Mouse (Mus musculus) stomach, embryonic 14.5 days (tissue): ENCODE results near the gene E2f6. TPM values are rescaled to one million over a fixed set of nuclear protein-coding genes. Genes with fewer than 3 reads are reported as not detected.

Source experiments
- ATAC-seq: fragments of 200-750 bp; cut with Nextera tagmentation; 2 replicates; pipeline ENCODE4 v1.8.0; 2017; ENCODE audit warnings: low read depth, moderate TSS enrichment; ENCODE audit not compliant: insufficient number of reproducible peaks, insufficient read depth, low FRiP score
- H3K27ac ChIP-seq: fragments of 300-500 bp; sonication (generic); 2 replicates; pipeline ENCODE4 v1.5.1; 2014; ENCODE audit warnings: mild to moderate bottlenecking, low read length, moderate library complexity, mixed read lengths
- H3K27me3 ChIP-seq: fragments of 300-500 bp; sonication (generic); 2 replicates; pipeline ENCODE4 v1.6.1; 2014; ENCODE audit warnings: low read length, control low read depth, mixed read lengths; ENCODE audit not compliant: control insufficient read depth, insufficient read depth
- H3K36me3 ChIP-seq: fragments of 300-500 bp; sonication (generic); 2 replicates; pipeline ENCODE4 v1.6.1; 2014; ENCODE audit warnings: mild to moderate bottlenecking, control low read depth, low read length, moderate library complexity, mixed read lengths; ENCODE audit not compliant: control insufficient read depth, insufficient read depth
- H3K4me1 ChIP-seq: fragments of 300-500 bp; sonication (generic); 2 replicates; pipeline ENCODE4 v1.6.1; 2014; ENCODE audit warnings: low read length, control low read depth, mixed read lengths; ENCODE audit not compliant: control insufficient read depth, insufficient read depth
- H3K4me2 ChIP-seq: fragments of 300-500 bp; sonication (generic); replicated peaks from 2 replicates; pipeline ENCODE4 v1.6.1; 2014; ENCODE audit warnings: low read depth, low read length, control low read depth
- H3K4me3 ChIP-seq: fragments of 300-500 bp; sonication (generic); 2 replicates; pipeline ENCODE4 v1.5.1; 2014; ENCODE audit warnings: low read depth, low read length, control low read depth
- H3K9ac ChIP-seq: fragments of 300-500 bp; sonication (generic); replicated peaks from 2 replicates; pipeline ENCODE4 v1.6.1; 2014; ENCODE audit warnings: low read depth, mild to moderate bottlenecking, control low read depth, low read length, moderate library complexity, mixed read lengths
- H3K9me3 ChIP-seq: fragments of 300-500 bp; sonication (generic); 2 replicates; pipeline ENCODE4 v1.6.1; 2016; ENCODE audit warnings: low read depth, low read length, control low read depth; ENCODE audit not compliant: control insufficient read depth
- WGBS: fragments of 180-500 bp; shearing (Covaris S2); extraction: QIAGEN DNeasy Blood & Tissue Kit; methylation state at CpG from one replicate; pipeline ENCODE4 v1.1.7; 2014; 5-methylcytosine and 5-hydroxymethylcytosine counted together
- polyA plus RNA-seq: library from polyadenylated mRNA; unstranded; fragments of >200 nt; fragmentation: Nextera tagmentation; extraction: Ambion mirVana; gene quantifications from 2 replicates; pipeline ENCODE4 v1.2.1, GENCODE M21; 2014

E2f6 gene
- polyA plus RNA-seq, 1 experiment from 2014 or later: 49.1 TPM

DNA sequence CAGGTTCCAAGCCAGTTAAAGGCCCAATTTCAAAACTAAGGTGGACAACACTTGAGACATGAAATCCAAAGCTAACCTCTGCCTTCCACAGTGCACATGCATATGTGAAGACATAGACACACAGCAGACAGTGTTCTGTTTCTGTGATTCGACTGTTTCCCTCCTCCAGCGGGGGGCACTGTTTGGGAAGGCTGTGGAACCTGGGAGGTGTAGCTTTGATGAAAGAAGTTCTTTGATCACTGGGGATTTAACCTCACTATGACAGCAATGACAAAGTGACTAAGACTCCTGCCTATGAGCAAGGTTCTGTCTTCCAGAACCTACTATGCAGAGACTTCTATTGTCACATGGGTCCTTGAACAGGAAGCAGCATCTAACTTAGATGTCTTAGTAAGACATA is 19.0 kb downstream of the E2f6 start:
- peaks cover 11% of the 10 kb centered on the region for H3K36me3 ChIP-seq
- no peak overlapping the region for H3K4me2 ChIP-seq
- H3K9ac ChIP-seq: no peak overlapping the region
- H3K27me3 ChIP-seq: no peaks in the 10 kb centered on the region
- H3K4me1 ChIP-seq: no peaks in the 10 kb centered on the region
- no peak overlapping the region for H3K4me3 ChIP-seq
- H3K9me3 ChIP-seq: no peaks in the 10 kb centered on the region
- no peak for ATAC-seq
- no peak overlapping the region for H3K27ac ChIP-seq
- WGBS: 77% methylated on average over 2 of the region's 2 CpGs

DNA sequence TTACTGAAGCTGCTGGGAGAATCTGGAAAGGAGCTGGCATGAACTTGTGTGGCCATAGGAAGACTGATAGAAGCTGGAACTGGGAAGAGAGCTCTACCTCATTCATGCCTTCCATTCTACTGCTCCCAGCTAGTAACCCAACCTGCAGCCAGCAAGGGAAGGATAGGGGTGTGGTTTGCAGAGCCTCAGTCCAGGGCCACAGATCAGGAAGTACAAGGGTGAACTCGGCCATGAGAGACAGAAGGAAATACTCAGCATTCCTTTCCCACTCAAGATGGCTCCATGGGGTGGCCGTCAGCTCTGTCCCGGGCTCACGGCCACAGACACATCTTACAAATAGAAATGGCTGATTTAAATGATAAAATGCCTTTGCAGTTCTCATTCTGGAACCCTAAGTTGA is 20.3 kb downstream of the E2f6 start:
- Histone ChIP-seq H3K4me3 (no peak overlapping the region), H3K27ac (no peak overlapping the region), H3K9ac (no peak overlapping the region), H3K4me1 (0 out of 2 replicates have a peak, but pooled peaks cover 1% of the 10 kb centered on the region), H3K36me3 (no peaks in the 10 kb centered on the region), H3K27me3 (no peaks in the 10 kb centered on the region), H3K9me3 (no peaks in the 10 kb centered on the region), H3K4me2 (no peak overlapping the region)
- ATAC-seq: no peak
- WGBS: 64% methylated on average over 4 of the region's 4 CpGs

DNA sequence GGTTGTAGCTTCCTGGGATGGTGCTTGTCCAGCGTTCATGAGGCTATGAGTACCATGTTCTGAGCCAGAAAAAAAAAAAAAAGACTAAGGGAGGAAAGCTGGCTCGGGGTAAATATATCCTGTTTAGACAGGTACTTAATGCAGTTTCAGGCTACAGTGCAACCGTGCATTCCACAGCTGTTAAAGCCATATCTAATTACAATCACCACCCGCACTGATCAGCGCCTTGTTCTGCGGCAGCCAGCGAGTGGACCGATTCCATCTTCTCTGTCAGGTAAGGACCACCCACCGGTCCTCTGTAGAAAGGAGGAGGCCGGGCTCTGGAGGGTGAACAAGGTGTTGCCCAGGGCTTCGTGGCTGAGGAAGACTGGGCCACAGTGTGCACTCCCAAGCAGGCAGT is 23.9 kb downstream of the E2f6 start:
- H3K9me3 ChIP-seq: peaks cover 4% of the 10 kb centered on the region; the same call in 1 of the 2 replicates
- H3K4me2 ChIP-seq: no peak overlapping the region
- H3K4me3 ChIP-seq: no peak overlapping the region
- no peaks in the 10 kb centered on the region for H3K27me3 ChIP-seq
- H3K9ac ChIP-seq: no peak overlapping the region
- no peak overlapping the region for H3K27ac ChIP-seq
- ATAC-seq: no peak
- H3K4me1 ChIP-seq: 0 out of 2 replicates have a peak, but pooled peaks cover 4% of the 10 kb centered on the region
- WGBS: 42% methylated on average over 11 of the region's 11 CpGs
- no peaks in the 10 kb centered on the region for H3K36me3 ChIP-seq

DNA sequence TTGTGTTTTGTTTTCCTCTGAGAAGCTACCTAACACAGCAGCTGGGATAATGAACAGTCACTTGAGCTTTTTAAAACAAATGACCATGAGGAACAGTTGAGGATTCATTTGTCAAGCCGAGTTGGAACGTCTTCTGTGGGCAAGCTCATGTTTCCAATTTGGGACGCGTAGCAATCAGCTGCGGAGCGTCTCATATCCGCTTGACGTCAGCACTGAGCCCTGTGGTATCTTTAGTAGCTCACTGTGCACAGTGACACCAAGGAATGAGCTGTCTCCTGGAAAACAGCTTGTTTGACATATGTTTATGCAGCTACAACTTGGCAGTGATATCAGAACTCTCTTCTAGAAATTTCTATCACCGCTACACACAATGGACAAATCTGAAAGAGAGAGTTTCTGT is 25.4 kb downstream of the E2f6 start:
- Histone ChIP-seq H3K36me3 (no peaks in the 10 kb centered on the region), H3K4me2 (no peak overlapping the region), H3K4me3 (no peak overlapping the region), H3K4me1 (0 out of 2 replicates have a peak, but pooled peaks cover 4% of the 10 kb centered on the region), H3K27ac (no peak overlapping the region), H3K9ac (no peak overlapping the region), H3K27me3 (no peaks in the 10 kb centered on the region), H3K9me3 (peaks cover 4% of the 10 kb centered on the region; the same call in 1 of the 2 replicates)
- WGBS: 33% methylated on average over 9 of the region's 9 CpGs
- no peak for ATAC-seq

DNA sequence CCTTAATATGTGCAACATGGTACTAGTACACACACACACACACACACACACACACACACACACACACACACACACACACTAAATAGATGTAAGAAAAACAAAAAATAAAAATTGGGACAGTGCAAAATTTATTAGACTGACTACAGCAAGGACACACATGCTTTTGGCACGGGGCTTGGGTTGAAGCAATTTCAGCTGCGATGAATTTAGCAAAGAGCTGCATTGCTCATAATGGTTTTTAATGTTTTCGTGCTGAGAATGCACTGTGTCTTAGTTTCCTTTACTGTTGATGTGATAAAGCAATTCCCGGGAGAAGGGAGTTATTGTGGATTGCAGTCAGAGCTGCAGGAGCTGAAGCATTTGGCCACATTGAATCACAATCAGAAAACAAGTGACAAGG is 27.0 kb downstream of the E2f6 start:
- Histone ChIP-seq H3K36me3 (no peaks in the 10 kb centered on the region), H3K27ac (no peak overlapping the region), H3K9ac (no peak overlapping the region), H3K4me3 (no peak overlapping the region), H3K4me2 (no peak overlapping the region), H3K4me1 (0 out of 2 replicates have a peak, but pooled peaks cover 4% of the 10 kb centered on the region), H3K27me3 (no peaks in the 10 kb centered on the region), H3K9me3 (peaks cover 4% of the 10 kb centered on the region; the same call in 1 of the 2 replicates)
- 94% methylated on average over 4 of the region's 4 CpGs for WGBS
- no peak for ATAC-seq

DNA sequence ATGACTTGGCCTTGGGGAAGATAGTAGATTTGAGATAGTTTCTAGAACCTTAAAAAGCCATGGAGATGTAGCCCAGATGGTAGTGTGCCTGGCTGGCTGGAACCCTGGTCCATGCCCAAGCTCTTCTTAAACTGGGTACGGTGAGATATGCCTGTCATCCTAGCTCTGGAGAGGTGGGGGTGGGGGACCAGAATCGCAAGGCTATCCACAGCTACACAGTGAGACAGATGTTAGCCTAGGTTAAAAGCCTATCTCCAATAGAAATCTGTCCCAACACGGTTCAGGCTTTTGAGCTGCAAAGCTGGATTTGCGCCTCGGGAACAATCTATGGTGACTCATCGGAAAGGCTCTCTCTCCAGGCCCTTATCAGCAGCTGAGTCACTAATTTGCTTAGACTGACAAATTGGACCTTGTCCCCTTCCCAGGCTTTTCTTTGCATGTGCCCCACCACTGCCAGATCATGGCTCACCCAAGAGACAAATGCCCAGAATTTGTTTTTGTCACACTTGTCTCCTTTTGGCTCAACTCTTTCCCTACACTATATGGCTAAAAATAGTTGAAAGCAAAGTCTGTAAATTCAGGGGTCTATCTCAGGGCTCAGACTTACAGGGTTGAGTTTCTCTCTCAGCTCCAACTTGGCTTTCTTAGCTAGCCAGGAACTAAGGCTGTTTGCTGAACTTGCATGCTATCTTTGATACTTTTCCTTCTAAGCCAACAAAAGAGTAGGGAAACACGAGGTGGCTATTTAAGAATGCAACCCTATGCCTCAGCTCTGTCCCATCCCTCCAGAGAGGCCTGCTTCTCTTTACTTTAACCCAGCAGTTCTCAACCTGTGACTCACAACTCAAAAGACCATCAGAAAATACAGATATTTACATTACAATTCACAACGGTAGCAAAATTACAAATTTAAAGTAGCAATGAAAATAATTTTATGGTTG is 30.3 kb downstream of the E2f6 start:
- WGBS: 46% methylated on average over 8 of the region's 8 CpGs
- H3K4me3 ChIP-seq: no peak overlapping the region
- H3K27ac ChIP-seq: peak overlapping the region; percentile 64; the same call in 1 of the 2 replicates
- no peak overlapping the region for H3K4me2 ChIP-seq
- ATAC-seq: peak; percentile 90
- H3K36me3 ChIP-seq: no peaks in the 10 kb centered on the region
- no peaks in the 10 kb centered on the region for H3K27me3 ChIP-seq
- H3K9me3 ChIP-seq: peaks cover 4% of the 10 kb centered on the region; the same call in 1 of the 2 replicates
- peaks cover 10% of the 10 kb centered on the region; the same call in 1 of the 2 replicates for H3K4me1 ChIP-seq
- H3K9ac ChIP-seq: no peak overlapping the region

DNA sequence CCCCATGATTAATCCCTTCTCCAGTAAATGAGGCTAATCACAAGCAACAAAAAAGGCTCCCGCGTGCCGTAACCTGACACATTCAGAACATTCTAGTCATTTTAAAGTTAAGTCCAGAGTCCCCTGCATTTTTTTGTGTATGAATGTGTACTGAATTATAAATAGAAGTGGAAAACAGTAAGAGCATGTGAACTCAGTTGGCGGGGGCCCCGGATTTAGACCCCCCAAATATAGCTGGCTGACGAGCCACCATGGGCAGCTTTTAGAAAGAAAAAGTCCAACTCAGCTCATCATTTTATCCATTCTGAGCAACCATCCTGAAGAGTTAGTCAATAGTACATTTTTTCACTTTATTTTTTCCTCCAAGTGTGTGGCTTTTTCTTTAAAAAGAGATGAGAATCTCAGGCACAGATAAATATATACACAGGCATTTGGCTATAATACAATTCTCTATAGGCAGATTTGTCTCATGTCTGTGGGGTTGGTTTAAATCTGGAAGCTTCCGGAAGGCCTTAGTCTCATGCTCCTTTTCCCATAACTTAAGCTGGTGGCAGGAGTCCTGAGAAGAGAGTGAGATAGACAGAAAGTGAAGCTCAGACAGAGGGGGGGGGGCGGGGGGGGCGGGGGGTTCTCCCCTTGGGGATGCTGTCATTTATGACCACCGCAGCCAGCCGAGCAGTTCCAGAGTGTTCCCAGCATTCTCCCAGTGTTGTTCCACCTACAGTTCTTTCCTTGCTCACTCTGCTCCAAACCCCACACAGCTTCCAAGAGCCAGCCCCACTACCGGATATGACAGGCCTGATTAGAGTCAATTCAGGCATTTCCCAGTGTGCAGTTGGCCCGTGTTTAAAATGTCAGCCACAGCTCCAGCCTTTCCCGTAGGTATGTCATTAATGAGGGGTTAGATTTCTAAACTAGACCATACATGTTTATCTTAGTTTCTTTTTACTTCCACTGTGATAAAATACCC is 34.1 kb downstream of the E2f6 start:
- Histone ChIP-seq H3K4me1 (peaks cover 8% of the 10 kb centered on the region; the same call in 1 of the 2 replicates), H3K9me3 (no peaks in the 10 kb centered on the region), H3K4me2 (no peak overlapping the region), H3K9ac (no peak overlapping the region), H3K36me3 (no peaks in the 10 kb centered on the region), H3K27me3 (no peaks in the 10 kb centered on the region), H3K27ac (peak overlapping the region; percentile 44; the same call in 1 of the 2 replicates), H3K4me3 (no peak overlapping the region)
- WGBS: 49% methylated on average over 14 of the region's 14 CpGs
- peak; percentile 46; the same call in 1 of the 2 replicates for ATAC-seq

DNA sequence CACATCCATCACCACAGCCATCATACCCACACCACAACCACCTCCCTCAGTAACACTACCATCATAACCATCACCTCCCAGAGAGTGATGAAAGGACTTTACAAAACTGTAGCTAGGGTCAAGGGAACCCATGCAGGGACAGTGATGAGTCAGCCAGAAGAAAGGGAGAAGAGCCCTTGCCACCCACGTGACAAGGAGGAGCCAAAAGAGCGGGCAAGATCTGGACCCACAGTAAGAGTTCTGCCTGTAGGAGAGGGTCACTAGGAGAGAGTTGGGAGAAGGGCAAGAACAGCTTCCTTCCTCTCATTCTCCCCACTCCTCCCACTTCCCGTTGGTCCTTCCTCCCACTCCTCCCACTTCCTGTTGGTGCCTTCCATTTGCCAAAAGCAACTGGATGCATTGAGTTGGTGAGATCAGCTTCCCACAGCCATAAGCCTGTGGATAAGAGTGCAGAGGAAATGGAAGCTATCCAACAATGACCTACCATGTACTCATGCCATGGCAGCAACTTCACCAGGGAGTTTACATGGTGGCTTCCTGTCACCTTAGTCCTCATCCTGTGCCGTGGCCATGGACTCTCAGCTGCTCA is 36.5 kb downstream of the E2f6 start:
- no peak overlapping the region for H3K4me2 ChIP-seq
- H3K4me3 ChIP-seq: no peak overlapping the region
- peaks cover 8% of the 10 kb centered on the region; the same call in 1 of the 2 replicates for H3K4me1 ChIP-seq
- H3K36me3 ChIP-seq: no peaks in the 10 kb centered on the region
- H3K27me3 ChIP-seq: no peaks in the 10 kb centered on the region
- WGBS: 89% methylated on average over 4 of the region's 4 CpGs
- no peak for ATAC-seq
- no peak overlapping the region for H3K9ac ChIP-seq
- H3K9me3 ChIP-seq: no peaks in the 10 kb centered on the region
- H3K27ac ChIP-seq: no peak overlapping the region
